Mouse (Mus musculus): ENCODE measurements around the gene Lhpp. TPM values are rescaled to one million over a fixed set of nuclear protein-coding genes. Genes with fewer than 3 reads are reported as not detected.

The Lhpp gene
- polyA plus RNA-seq, 1 experiment from 2014 or later = 25.7 TPM

DNA sequence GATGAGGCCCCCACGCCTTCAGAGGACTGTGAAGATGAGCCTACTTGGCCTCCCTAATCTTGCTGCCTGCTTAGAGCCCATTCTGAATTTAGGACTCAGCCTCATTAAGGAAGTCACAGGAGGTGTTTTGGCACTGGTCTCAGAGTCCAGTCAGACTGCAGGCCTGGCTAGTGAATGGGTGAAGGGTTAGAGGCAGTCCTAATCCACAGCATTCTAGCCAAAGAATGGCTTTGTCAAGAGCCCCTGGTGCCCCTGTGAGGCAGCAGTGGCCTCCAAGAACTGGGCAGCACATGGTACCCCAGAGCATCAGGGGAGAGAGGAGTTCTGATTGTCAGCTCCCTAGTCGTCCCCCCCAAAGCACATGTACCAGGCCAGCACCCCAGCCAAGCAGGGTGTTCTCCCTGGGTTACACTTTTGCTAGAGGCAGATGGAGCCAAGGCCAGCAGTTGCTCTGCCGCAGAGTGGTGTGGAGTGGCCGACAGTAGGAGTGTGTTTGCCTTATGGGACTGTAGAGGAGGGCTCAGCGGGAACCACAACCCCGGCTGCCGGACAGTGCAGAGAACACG, 94.0 kb downstream of the Lhpp start:
- WGBS = 88% methylated on average over 8 of the region's 8 CpGs

GRCm38 (mm10) chr7:132705130-132705529, 94.7 kb downstream of the Lhpp start:
- no peak overlapping the region for H3K4me3 ChIP-seq
- H3K4me2 ChIP-seq (replicated peaks) = no peak overlapping the region
- no peaks in the 10 kb centered on the region for H3K27me3 ChIP-seq
- no peak overlapping the region for H3K9ac ChIP-seq (replicated peaks)
- no peaks in the 10 kb centered on the region for H3K9me3 ChIP-seq
- WGBS = 93% methylated on average over 7 of the region's 7 CpGs
- no peaks in the 10 kb centered on the region for H3K4me1 ChIP-seq
- no peaks in the 10 kb centered on the region for H3K36me3 ChIP-seq
- H3K27ac ChIP-seq (replicated peaks) = no peak overlapping the region
- no peak for ATAC-seq (replicated peaks)

More for the DNA sequence above, 94.0 kb downstream of the Lhpp start:
- no peak for ATAC-seq (replicated peaks)
- Histone ChIP-seq H3K4me2 (replicated peaks) (no peak overlapping the region), H3K4me3 (no peak overlapping the region), H3K9me3 (no peaks in the 10 kb centered on the region), H3K27ac (replicated peaks) (no peak overlapping the region), H3K27me3 (no peaks in the 10 kb centered on the region), H3K9ac (replicated peaks) (no peak overlapping the region), H3K4me1 (no peaks in the 10 kb centered on the region), H3K36me3 (no peaks in the 10 kb centered on the region)

DNA sequence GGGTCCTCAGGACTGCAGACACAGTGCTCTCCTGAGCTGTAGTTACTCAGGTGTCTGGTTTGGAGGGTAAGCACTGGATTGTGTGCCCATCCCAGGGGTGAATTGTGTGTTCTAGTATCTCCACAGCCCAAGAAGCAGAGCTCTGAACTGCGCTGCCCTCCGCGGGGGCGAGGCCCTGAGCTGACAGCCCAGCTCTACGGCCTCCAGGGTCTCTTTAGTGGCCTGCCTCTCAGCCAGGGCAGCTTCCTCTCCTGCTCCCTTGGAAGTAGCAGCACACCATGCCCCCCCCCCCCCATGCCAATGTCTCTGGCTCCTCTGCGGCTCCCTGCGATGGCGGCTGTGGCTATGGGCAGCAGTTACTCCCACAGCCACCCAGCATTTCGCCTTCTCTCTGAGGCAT, 101.1 kb downstream of the Lhpp start:
- H3K4me3 ChIP-seq = no peak overlapping the region
- 79% methylated on average over 9 of the region's 9 CpGs for WGBS
- H3K4me1 ChIP-seq = peaks cover 33% of the 10 kb centered on the region
- 0 out of 2 replicates have a peak overlapping the region, but pooled peaks have one; percentile 32 for H3K27ac ChIP-seq (replicated peaks)
- ATAC-seq (replicated peaks) = no peak
- no peaks in the 10 kb centered on the region for H3K9me3 ChIP-seq
- H3K36me3 ChIP-seq = no peaks in the 10 kb centered on the region
- no peak overlapping the region for H3K4me2 ChIP-seq (replicated peaks)
- no peaks in the 10 kb centered on the region for H3K27me3 ChIP-seq
- no peak overlapping the region for H3K9ac ChIP-seq (replicated peaks)

GRCm38 (mm10) chr7:132712044-132712708, 101.7 kb downstream of the Lhpp start:
- WGBS = 43% methylated on average over 16 of the region's 16 CpGs
- H3K27me3 ChIP-seq = no peaks in the 10 kb centered on the region
- peaks cover 33% of the 10 kb centered on the region for H3K4me1 ChIP-seq
- 0 out of 2 replicates have a peak, but pooled peaks have one; percentile 37 for ATAC-seq (replicated peaks)
- no peak overlapping the region for H3K4me2 ChIP-seq (replicated peaks)
- H3K27ac ChIP-seq (replicated peaks) = 0 out of 2 replicates have a peak overlapping the region, but pooled peaks have one; percentile 32
- H3K9me3 ChIP-seq = no peaks in the 10 kb centered on the region
- no peaks in the 10 kb centered on the region for H3K36me3 ChIP-seq
- H3K9ac ChIP-seq (replicated peaks) = no peak overlapping the region
- H3K4me3 ChIP-seq = no peak overlapping the region

DNA sequence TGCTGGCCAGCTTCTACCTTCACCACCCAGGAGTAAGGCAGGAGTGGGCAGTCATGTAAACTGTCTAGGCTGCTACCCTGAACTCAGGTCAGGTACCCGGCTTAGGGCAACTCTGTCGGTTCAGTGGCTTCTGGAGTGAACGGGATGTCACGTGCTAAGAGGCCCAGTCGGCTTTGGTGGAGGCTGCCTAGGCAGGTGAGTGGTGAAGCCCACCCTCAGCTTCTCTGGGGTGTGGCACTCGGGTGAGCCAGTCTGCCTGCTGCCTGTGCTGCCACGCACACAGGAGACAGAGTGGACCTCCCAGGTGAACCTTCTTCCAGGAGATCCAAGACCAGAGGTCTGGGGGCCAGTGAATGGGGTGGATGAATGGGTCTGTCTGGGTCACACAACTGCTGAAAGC, 102.5 kb downstream of the Lhpp start:
- no peak overlapping the region for H3K4me3 ChIP-seq
- no peaks in the 10 kb centered on the region for H3K36me3 ChIP-seq
- no peak overlapping the region for H3K9ac ChIP-seq (replicated peaks)
- H3K4me1 ChIP-seq = peaks cover 33% of the 10 kb centered on the region
- H3K27ac ChIP-seq (replicated peaks) = no peak overlapping the region
- ATAC-seq (replicated peaks) = no peak
- H3K9me3 ChIP-seq = no peaks in the 10 kb centered on the region
- H3K4me2 ChIP-seq (replicated peaks) = no peak overlapping the region
- WGBS = 86% methylated on average over 7 of the region's 7 CpGs
- H3K27me3 ChIP-seq = no peaks in the 10 kb centered on the region

- H3K27me3 ChIP-seq = no peaks in the 10 kb centered on the region
- no peak overlapping the region for H3K4me3 ChIP-seq
- WGBS = 85% methylated on average over 8 of the region's 8 CpGs
- no peak overlapping the region for H3K4me2 ChIP-seq (replicated peaks)
- no peaks in the 10 kb centered on the region for H3K9me3 ChIP-seq
- peaks cover 33% of the 10 kb centered on the region for H3K4me1 ChIP-seq
- no peak overlapping the region for H3K9ac ChIP-seq (replicated peaks)
- H3K36me3 ChIP-seq = no peaks in the 10 kb centered on the region
- H3K27ac ChIP-seq (replicated peaks) = peak overlapping the region; percentile 79
- ATAC-seq (replicated peaks) = no peak
Observed at GRCm38 (mm10) chr7:132713483-132714126, 103.2 kb downstream of the Lhpp start.

DNA sequence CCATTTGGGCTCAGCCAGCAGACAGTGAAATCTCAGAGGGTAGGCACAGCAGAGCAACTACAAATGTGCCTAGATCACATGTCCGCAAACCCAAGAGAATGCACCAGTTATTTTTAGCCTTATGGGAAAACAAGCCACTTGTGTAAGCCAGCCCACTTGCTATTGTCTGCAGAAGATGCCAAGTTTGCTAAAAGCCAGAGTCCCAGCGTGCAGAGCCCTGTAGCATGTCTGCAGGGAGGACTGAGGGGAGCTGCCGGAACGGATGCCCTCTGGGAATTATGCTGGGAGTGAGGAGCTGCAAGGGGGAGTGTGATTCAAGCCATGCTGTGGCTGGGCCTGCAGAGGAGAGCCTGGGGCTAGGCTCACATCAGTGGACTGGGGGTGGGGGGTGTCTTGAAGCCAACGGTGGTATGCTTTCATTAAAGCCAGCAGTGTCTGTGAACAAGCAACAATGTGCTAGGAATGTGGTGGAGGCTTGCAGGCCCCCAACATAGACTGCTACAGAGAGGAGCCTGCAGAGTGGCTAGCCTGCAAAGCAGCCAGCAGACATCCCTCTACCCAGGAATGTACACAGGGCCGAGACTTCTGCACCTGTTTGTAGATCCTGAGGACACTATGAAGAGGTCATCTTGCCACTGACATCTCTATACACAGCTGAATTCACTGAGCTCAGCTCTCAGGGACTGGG, 103.9 kb downstream of the Lhpp start:
- no peak overlapping the region for H3K4me3 ChIP-seq
- ATAC-seq (replicated peaks) = peak; percentile 60
- peak overlapping the region; percentile 17 for H3K9ac ChIP-seq (replicated peaks)
- H3K4me2 ChIP-seq (replicated peaks) = no peak overlapping the region
- H3K27ac ChIP-seq (replicated peaks) = peak overlapping the region; percentile 79
- no peaks in the 10 kb centered on the region for H3K9me3 ChIP-seq
- no peaks in the 10 kb centered on the region for H3K27me3 ChIP-seq
- H3K4me1 ChIP-seq = peaks cover 33% of the 10 kb centered on the region
- WGBS = 12% methylated on average over 6 of the region's 6 CpGs
- no peaks in the 10 kb centered on the region for H3K36me3 ChIP-seq

DNA sequence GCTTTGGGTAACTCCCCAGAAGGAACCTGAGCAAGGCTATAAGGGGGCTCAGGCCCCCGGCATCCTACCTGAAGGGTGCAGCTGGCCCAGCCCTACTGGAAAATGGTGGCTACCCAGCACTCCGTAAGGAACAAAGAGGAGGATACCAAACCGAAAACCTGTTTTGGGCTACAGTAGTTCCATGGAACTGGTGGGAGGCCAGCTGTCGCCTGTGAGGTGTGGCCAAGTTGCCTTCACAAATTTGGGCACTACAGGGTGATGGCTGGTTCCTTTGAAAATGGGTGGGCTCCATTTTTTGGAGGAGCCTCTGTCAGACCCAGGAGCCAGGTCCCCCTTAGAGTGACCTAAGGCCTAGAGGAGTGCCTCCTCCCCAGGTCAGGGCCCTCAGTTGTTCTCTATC, 104.8 kb downstream of the Lhpp start:
- Histone ChIP-seq H3K4me1 (peaks cover 40% of the 10 kb centered on the region), H3K9ac (replicated peaks) (no peak overlapping the region), H3K9me3 (no peaks in the 10 kb centered on the region), H3K4me2 (replicated peaks) (no peak overlapping the region), H3K36me3 (no peaks in the 10 kb centered on the region), H3K27ac (replicated peaks) (peak overlapping the region; percentile 79), H3K27me3 (no peaks in the 10 kb centered on the region), H3K4me3 (no peak overlapping the region)
- WGBS = 76% methylated on average over 4 of the region's 4 CpGs
- ATAC-seq (replicated peaks) = no peak

DNA sequence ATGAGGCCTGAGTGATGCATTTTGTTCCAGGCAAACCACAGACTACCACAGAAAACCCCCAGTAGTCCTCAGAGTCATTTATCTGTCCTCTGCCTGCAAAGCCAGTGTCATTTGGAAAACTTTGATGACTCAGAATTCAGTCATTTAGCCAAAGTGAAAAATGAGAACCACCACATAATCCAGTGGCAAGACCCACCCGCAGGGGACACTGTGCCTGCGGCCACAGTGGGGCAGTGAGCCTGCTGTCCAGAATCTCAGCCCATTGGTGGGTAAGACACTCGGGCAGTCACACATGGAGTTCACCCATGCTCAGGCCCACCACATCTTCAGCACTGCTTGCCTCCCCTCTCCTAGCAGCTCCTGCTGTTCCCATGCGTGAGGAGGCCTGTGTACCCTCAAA, 109.1 kb downstream of the Lhpp start:
- no peak for ATAC-seq (replicated peaks)
- Histone ChIP-seq H3K27ac (replicated peaks) (no peak overlapping the region; the same call in 1 of the 2 replicates), H3K36me3 (no peaks in the 10 kb centered on the region), H3K9ac (replicated peaks) (no peak overlapping the region), H3K4me2 (replicated peaks) (no peak overlapping the region), H3K27me3 (no peaks in the 10 kb centered on the region), H3K4me3 (no peak overlapping the region), H3K9me3 (no peaks in the 10 kb centered on the region), H3K4me1 (peaks cover 59% of the 10 kb centered on the region)
- WGBS = 93% methylated on average over 4 of the region's 4 CpGs

DNA sequence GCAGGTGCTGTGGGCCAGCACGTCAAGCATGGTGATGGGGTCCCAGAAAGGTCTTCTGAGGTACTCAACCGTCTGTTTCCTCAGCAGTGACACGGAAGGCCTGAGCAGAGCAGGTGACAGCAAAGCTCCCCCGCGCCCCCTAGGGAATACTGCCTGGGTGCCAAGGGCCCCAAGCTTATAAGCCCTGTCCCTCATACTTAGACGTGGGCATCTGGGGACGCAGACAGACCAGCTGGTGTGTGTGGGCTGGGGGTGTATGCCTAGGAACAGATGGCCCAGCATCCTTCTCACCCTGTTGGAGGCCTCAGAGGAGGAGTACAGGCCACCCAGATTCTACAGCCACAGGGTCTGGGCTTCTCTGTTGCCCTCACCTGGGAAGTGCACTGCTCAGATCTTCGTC, 110.1 kb downstream of the Lhpp start:
- peaks cover 54% of the 10 kb centered on the region for H3K4me1 ChIP-seq
- WGBS = 51% methylated on average over 8 of the region's 8 CpGs

GRCm38 (mm10) chr7:132722401-132723370, 112.2 kb downstream of the Lhpp start:
- 81% methylated on average over 12 of the region's 12 CpGs for WGBS
- H3K4me1 ChIP-seq = peaks cover 68% of the 10 kb centered on the region

More for the DNA sequence above, 110.1 kb downstream of the Lhpp start:
- no peak overlapping the region for H3K4me3 ChIP-seq
- no peak overlapping the region for H3K4me2 ChIP-seq (replicated peaks)
- ATAC-seq (replicated peaks) = peak; percentile 74
- H3K36me3 ChIP-seq = no peaks in the 10 kb centered on the region
- peak overlapping the region; percentile 51 for H3K27ac ChIP-seq (replicated peaks)
- no peaks in the 10 kb centered on the region for H3K27me3 ChIP-seq
- no peak overlapping the region for H3K9ac ChIP-seq (replicated peaks)
- no peaks in the 10 kb centered on the region for H3K9me3 ChIP-seq

More at GRCm38 (mm10) chr7:132722401-132723370, 112.2 kb downstream of the Lhpp start:
- no peak overlapping the region for H3K9ac ChIP-seq (replicated peaks)
- H3K4me3 ChIP-seq = no peak overlapping the region
- H3K27me3 ChIP-seq = no peaks in the 10 kb centered on the region
- H3K9me3 ChIP-seq = no peaks in the 10 kb centered on the region
- H3K4me2 ChIP-seq (replicated peaks) = no peak overlapping the region
- ATAC-seq (replicated peaks) = no peak
- peak overlapping the region; percentile 31; the same call in 1 of the 2 replicates for H3K27ac ChIP-seq (replicated peaks)
- H3K36me3 ChIP-seq = no peaks in the 10 kb centered on the region
